Mouse (Mus musculus) heart, postnatal 36 days (tissue): ENCODE results near the gene Lrrc4c. TPM values are rescaled to one million over a fixed set of nuclear protein-coding genes. Genes with fewer than 3 reads are reported as not detected.

Experiments
- DNase-seq, 2 experiments: peaks; one replicate each; pipeline ENCODE4 v3.0.0; 2021 to 2022
- intact Hi-C: fragments of 180-260 bp; cut with DNase I; formaldehyde crosslinking; loops from one replicate; pipeline ENCODE4 v1.15.1; 2025
- total RNA-seq, 2 experiments: library from RNA; stranded (reverse); gene quantifications; 2 replicates each; pipeline ENCODE4 v1.2.3; 2021

Gene Lrrc4c
- total RNA-seq, 2 experiments from 2014 or later: 0.30 to 0.31 TPM

DNA sequence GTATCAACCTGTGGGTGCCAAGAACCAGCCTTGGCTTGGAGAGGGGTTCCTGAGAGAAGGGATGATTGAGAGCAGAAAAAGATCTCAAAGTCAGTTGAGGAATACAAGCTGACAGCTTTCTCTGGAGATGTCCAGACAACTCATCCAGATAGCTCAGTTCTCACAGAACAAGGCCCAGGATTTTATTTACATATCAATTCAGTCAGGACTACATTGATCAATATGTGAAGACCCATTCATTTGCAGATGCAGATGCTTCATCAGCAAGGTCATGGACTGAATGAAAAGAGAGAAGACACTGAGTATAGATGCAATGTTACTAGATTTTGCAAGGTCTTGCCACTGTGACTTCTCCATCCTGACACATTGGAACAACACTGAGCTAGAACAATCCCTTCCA lies 457.4 kb downstream of the Lrrc4c start:
- intact Hi-C loops: no loop called here
- DNase-seq: no peak

DNA sequence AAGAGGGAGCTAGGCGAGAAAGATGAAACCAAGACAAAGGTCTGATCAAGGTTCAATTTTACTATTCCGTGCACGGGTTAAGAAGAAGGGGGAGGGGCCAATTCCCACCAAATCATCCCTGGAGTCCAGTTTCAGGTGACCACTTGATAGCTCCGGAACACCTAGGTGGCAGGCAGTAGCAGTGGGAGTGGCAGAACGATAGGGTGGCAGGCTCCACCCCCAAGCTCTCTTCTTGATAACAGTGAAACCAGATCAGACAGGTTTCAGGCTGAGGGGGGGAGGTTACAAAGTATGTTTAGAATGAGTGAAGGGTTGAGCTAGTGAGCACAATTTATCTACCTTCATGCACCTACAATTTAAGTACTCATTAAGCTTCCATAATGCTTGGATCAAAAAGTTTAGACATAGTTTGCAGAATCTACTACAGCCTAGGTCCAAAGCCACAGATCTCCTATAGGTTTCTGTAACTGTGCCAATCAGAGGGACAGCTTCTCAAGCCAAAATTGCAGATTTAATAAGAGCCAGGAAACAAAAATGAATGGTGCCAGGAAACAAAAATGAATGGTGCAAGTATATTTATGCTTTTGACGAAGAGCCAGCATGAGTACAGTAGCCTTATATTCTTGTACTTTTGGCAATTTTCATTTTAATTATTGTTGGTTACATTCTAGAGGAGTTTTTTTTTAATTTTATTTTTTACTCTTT lies 478.9 kb downstream of the Lrrc4c start:
- intact Hi-C loops: no loop called here

DNA sequence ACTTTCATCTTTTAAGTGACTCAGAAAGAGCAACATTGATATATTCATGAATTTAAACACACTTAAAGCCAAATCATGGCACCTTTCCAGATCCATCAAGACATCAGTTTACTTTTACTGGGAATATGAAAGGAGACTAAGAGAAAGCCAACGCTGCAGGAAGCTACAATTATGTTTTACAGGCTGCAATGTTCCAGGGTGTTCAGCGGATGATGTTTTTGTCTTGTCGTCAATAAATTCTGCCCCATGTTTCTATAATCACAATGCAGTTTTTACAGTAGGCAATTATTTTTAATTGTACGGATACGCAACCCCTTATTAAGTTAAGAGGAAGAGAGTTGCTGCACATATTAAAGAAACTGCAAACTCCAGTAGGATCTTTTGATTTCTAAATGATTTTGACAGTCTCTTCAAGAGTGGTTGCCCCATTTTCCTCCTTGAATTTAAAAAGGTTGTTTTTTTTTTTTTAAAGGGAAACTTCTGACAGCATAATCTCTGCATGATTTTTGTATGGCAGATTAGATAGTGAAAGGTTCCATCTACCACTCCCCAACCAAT lies 532.9 kb downstream of the Lrrc4c start:
- intact Hi-C loops: no loop called here
- DNase-seq: no peak

More for the DNA sequence above, 478.9 kb downstream of the Lrrc4c start:
- no peak for DNase-seq

DNA sequence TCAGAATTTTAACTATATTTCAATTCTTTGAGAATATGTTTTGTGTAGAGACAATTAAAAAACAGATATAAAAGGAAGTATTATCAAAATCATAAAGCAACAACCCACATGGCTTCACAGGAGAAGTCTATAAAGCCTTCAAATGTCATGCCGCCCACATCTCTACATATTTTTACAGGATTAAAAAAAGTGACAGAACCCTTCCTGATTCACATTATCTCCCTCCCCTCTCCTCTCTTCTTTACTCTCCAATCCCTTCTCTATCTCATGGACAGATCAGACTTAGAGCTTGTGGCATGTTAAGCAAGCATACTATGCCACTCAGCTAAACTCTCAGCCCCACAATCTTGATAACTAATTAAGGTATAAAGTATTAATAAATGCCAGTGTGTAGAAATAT lies 535.8 kb downstream of the Lrrc4c start:
- intact Hi-C loops: no loop called here

DNA sequence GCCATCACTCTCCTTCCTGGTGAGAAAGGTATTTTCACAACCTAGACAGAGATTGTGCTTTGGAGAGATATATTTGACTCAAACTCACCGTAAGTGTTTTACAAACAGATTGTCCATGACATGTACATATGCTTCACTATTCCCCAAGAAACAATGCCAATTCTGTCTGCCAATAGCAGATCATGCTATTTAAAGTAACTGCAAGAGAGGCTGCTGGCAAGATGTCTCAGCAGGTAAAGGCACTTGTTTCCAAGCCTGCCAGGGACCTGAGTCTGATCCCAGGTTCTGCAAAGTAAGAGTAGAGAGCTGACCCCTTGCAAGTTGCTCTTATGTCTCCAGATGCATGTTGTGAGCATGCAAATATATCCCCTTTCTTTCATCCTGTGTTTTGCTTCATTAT lies 558.1 kb downstream of the Lrrc4c start:
- intact Hi-C loops: no loop called here

More for the DNA sequence above, 535.8 kb downstream of the Lrrc4c start:
- no peak for DNase-seq

DNA sequence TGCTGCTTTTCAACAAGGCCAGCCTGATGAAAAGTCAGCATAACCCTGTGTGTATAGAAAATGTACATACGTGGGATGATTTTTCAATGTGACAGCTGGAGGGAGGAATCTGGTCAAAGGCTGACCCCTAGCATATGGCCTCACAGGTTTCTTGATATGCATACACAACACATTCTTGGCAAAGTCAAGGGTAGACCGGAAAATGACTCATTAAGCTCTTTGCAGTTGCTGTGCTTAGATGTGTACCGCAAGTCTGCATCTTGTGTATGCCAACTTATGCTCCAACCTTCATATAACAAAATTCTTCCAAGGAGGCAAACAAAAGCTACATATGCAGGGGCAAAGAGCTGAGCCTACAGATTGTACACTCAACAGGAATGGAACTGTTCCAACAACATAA lies 631.6 kb downstream of the Lrrc4c start:
- no peak for DNase-seq
- intact Hi-C loops: no loop called here

More for the DNA sequence above, 558.1 kb downstream of the Lrrc4c start:
- DNase-seq: no peak

DNA sequence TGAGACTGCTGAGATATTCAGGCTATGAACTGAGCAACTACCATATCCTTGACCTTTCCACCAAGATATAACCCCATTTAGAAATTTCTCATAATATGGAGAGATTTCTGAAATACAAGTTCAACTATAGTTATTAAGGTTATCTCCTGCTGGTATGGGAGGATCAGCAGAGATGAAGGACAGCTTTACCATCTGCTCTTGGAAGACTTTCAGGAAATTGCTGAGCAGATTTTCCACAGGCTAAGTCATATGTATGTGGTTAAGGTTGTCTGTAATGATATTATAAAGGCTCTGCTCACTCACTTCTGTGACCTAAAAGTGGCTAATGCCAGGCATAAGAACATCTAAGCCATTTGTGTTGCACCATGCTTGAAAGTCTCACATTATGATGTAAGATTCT lies 681.6 kb downstream of the Lrrc4c start:
- intact Hi-C loops: no loop called here
- DNase-seq: no peak

DNA sequence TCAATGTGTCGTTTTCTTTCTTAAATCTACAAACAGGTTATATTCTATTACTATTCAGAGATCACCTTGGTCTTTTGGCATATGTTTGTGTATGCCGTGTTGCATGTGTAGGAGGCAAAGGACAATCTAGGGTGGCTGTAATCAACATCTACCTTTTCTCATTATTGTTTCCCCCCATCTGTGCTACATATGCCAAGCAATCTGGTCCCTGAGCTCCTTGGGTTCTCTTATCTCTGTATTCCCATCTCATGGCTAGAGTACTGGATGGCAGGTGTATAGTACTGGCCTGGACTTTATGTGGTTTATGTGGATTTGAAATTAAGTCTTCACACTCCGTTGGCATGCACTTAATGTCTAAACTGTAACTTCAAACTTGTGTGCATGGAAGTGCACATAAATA lies 700.4 kb downstream of the Lrrc4c start:
- no peak for DNase-seq
- intact Hi-C loops: no loop called here

DNA sequence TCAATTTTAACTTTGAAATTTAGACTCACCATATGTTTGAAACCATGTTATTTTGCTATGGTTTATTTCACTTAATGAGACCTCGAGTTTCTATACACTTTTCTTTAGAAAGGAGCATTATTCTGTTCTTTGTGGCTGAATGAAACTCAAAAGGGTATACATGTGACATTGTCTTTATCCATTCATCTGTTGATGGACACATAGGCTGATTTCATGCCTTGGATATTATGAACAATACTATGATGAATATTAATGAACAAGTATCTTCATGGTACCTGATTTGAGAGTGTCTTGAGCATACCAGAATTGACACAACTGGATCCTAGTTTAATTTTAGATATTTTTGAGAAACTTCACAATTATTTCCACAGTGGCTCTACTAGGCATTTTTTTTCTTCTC lies 709.0 kb downstream of the Lrrc4c start:
- intact Hi-C loops: no loop called here

DNA sequence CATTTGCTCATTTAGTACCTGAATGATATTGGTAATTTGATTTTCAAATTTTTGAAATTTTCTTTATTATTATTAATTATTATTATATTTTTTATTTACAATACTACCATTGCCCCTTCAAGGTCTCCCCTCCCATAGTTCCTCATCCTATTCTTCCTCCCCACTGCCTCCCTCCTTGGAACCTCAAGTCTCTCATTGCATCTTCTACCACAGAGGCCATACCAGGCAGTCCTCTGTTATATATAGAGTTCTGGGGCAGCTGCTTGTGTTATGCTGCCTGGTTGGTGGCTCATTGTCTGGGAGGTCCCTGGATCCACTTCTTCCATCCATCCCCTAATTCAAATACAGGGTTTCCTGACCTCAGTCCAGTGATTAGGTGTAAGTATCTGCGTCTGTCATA lies 709.6 kb downstream of the Lrrc4c start:
- intact Hi-C loops: no loop called here
- DNase-seq: no peak

More for the DNA sequence above, 709.0 kb downstream of the Lrrc4c start:
- no peak for DNase-seq

DNA sequence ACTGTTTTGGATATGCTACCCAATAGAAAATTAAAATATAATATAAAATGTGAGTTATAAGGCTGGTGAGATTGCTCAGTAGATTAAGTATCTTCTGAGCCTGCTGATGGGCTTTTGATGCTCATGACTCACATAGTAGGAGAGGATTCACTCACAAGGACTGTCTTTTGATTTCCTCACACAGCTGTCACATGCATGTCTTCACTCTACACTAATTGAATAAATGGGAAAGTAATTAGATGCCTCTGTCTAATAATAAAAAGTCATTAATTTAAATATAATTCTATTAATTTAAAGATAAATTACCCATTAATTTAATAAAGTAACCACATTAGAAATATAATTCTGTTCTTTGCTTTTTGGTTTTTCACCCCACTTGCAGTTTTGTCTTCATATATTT lies 718.4 kb downstream of the Lrrc4c start:
- no peak for DNase-seq
- intact Hi-C loops: no loop called here

DNA sequence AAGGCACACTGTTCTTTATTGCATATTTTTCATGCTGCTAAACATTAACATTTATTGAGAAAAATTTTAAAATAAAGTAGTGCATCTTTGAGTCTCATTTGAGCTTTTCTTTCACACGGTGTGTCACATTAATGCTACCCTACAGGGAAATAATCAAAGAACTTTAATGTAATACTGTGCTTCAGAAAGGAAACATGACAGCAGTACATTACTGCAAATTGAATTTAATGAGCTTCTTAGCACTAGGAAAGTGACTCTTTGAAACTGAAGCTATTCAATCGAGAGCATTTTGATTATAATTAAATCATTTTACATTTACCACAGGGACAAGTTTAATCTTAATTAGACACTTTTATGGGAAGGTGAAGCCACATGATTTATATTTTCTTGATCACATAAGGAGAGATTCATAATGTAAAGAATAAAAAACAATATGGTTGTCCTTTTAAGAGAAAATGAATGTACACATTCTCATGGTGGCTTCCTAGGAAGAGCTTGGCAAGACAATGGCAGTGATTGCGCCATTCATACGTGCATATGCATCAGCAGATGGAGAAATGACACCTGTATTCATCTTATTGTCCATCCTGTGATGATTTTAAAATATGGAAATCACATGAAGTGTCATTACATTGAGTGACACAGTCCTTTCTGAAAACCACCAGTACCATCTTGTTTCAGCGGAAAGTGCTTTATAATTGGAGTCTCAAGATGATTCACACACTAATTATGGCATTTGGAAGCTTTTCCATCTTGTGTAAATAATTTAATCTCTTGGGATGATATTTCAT lies 719.2 kb downstream of the Lrrc4c start:
- intact Hi-C loops: no loop called here
- DNase-seq: no peak

DNA sequence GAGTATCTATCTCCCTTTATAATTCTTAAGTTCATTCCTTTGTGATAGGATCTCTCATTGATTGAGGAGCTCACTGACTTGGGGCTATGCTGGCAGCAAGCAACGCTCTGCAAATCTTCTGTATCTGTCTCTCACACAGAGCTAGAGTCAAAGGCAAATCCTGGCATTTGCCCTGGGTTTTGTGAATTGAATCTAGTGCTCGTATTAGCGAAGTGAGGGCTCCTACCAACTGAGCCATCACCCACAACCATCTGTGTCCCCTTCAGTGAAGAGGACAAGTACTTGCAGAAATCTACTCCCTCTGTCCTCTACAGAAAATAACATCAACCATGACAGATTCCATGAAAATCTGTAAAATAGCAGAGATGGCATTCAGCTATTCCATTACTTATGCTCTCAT lies 726.0 kb downstream of the Lrrc4c start:
- intact Hi-C loops: no loop called here
- no peak for DNase-seq

DNA sequence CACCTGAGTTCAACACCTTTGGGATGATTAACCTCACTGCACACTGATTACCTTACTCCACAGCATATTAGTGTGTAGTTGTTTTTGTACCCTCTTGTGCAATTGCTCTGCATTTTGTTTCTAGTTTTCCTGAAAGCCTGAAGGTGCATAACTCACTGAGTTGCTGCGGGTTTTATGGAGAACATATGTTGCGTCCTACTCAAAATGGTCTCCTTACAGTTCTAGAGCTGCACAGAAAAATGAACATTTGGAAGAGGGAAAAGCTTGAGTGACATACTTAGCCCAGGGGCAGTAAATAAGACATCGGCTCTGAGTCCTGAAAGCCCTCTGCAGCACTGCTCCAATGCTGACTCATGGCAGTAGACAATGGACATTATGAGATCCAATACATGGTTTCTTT lies 727.7 kb downstream of the Lrrc4c start:
- intact Hi-C loops: no loop called here

DNA sequence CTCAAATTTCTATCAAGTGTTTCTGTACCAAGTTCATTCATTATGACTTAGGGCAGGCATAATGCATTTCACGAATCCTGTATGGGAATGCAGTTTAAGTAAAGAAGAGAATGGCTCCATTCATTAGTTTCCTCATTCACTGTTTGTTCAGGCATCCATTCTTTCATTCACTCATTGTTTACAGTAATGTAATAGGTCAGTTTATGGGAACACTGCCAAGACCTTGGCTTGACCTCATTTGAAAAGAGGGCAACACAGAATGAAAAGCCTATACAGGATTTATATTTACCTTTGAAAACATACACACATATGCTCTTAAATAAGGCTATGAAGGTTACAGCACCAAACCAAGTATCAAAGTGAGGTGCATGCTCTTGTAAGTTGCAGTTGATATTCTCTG lies 762.2 kb downstream of the Lrrc4c start:
- intact Hi-C loops: no loop called here
- DNase-seq: no peak

More for the DNA sequence above, 727.7 kb downstream of the Lrrc4c start:
- no peak for DNase-seq

DNA sequence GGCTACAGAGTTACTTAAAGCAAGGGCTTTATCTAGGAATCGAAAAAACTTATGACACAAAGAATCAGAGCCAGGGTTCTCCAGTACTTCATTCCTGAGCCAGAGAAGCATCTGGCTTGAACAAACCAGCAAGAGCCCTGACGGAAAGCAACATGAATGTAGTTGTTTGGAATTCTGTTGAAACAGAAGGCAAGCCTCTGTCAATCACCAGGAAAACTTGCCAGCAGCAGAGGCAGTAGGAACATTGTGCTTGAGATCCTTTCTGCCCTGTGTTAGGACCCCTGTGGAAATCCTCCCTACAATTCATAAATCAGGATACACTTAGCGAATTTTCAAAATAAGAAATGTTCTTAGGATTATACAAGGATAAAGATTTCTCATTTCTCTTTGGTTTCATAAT lies 780.0 kb downstream of the Lrrc4c start:
- no peak for DNase-seq
- intact Hi-C loops: no loop called here

DNA sequence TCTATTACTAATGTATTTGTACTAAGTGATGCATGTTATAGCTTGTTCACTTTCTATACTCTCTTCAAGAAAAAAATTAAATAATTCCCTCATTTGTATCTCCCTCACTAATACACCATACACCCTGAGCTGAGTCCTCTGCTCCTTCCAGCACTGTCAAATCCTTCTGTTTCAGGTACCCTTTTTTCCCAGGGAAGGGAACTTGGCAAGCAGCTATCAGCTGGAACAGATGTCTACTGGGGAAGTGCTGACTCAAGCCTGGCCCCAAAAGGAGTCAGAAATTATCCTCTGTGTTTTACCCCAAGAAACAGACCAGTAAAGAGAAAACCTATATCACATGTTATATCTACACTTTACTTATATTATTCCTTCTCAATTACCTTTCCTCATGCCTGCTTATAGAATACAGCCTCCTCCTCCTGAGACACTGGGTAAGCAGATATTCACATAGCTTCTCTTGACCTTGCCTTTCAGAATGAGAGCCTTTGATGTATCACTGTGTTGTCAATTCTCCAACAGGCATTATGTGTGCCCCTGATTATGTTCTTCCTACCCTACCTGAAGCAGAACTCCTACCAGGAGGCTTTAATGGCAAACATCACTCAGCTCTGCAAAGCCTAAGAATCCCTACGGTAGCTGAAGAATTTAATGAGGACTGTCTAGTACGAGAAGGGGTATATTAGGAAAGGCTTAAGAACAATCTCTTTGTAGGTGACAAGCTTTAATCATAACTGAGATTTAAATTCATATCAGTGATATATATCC lies 785.6 kb downstream of the Lrrc4c start:
- intact Hi-C loops: no loop called here

DNA sequence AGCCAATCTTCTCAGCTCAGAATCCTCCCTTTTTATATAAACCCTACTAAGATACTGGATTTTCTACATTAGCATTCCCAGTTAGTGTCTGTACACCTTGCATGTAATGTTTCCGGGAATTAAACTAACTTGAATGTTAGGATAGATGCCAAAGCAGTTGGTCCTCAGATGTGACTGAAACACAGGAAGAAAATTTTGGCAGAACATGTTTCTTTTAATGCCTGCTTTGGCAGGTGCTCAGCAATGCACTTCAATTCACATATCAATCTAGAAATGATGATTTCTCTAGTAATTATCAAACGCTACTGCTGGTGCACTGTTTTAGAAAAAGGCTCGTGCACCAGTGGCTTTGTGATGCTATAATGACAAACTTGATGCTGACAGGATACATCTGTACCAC lies 806.3 kb downstream of the Lrrc4c start:
- intact Hi-C loops: no loop called here
- DNase-seq: no peak

More for the DNA sequence above, 785.6 kb downstream of the Lrrc4c start:
- DNase-seq: no peak

DNA sequence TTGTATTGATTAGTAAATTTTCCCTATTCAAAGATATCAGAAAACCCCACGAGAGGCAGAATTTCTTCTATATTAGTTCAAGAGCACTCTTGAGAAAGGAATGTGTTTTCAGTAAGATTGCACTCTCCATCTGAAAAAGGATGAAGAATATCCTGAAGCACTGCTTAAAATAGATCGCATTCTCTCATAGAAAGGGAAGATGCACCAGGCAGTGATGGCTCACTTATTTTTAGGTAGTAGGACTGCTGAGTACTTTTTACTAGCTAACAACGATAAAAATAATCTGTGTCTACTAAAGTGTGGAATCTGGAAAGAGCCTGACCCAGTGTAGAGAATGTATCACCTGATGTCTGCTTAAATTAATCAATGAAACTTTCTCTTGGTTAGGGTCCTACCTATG lies 820.5 kb downstream of the Lrrc4c start:
- DNase-seq: no peak
- intact Hi-C loops: no loop called here

DNA sequence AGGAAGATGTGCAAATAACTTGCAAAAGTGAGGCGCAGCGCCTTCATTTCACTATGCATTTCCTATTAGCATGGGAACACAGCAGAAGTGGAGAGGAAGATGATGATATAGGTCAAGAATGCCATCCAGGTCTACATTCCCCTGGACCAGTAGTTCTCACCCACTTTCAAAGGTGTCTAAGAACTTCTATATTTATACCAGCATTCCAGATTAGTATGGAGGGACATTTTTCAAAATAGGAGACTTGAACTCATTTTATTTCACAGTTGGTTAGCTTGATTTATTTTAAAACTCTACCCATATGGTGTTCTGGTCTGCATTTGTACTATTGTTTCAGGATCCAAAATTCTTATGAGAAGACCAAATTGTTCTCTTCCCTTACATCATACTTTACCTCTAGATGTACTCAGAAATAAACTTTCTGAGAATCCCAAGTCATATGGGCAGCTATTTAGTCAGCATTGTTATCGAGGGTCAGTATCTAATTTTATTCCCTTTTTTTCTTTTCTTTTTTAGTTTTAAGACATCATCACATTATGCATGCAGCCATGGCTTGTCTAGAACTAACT lies 833.7 kb downstream of the Lrrc4c start:
- intact Hi-C loops: no loop called here
- no peak for DNase-seq

DNA sequence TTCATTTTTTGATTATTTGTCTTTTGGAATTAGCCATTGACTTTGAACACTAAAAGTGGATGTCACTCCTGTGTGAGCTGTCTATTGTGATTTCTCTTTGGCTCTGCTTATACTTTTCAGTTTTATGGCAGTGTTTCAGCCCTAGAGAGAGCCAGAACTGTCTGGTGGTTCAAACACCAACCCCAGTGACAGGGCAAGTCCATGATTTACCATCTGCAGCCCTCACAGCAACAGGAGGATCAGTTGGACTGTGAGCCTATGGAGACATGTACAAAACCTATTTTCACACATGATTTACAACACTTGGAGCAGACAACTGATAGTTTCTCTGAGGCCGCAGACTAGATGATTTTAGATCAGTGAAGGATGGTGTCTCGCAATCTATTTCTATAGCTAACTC lies 847.8 kb downstream of the Lrrc4c start:
- intact Hi-C loops: no loop called here
- DNase-seq: no peak
